ENCODE assay signal across 23 mouse cellular contexts in genomic region chr6:116637496-116637895, GRCm38 (mm10). TPM values are rescaled to one million over a fixed set of nuclear protein-coding genes. Genes with fewer than 3 reads are reported as not detected.
DNase-seq lines count a peak whose midpoint lies in the region; TF ChIP-seq lines count a peak whose summit lies in the region.
"Had no signal": no experiment of that assay in that cellular context is flagged by ENCODE, and none has a peak within 500 bp of the region (broad histone marks: within the 10 kb centered on the region; RNA-seq: fewer than 3 reads in every experiment).

No protein-coding gene starts in this region.

- peak; percentile 49 for DNase-seq in adrenal gland, postnatal 14 days
- no peak for DNase-seq in adrenal gland, adult 18-20 months (ENCODE audit: low spot score in 2 of 2)
- DNase-seq in heart, adult 2 months = peak in 1 of 2 experiments; percentile 72
- no peak for DNase-seq in heart, adult 8-10 months (ENCODE audit: low spot score)
- peak; percentile 44 to 62 for DNase-seq in lung, adult 18-20 months
- DNase-seq in lung, postnatal 4 days = no peak
- no peak for DNase-seq in layer of hippocampus, postnatal 14 days (ENCODE audit: low spot score in 2 of 2)
- DNase-seq: cerebellum, adult 18-20 months; kidney, adult 18-20 months; kidney, postnatal 25 days; retina, postnatal 1 day; right cerebral cortex, postnatal 4 days; thymus, postnatal 25 days had no signal

- intact Hi-C loops in heart, adult 2 months (cut with DNase I) = no loop called here

- peak; percentile 65; the same call in 1 of the 2 replicates for TF ChIP-seq EP300 in heart, adult 2 months (IDR thresholded peaks at IDR 0.05; ENCODE audit: insufficient read depth, low read depth, low read length)

- no peaks in the 10 kb centered on the region for H3K79me2 ChIP-seq in heart, adult 2 months (replicated peaks; ENCODE audit: control insufficient read depth, insufficient read depth, low read length)

- H3K27me3 ChIP-seq in heart, adult 2 months (ENCODE audit: control insufficient read depth, insufficient read depth, low read length) = no peaks in the 10 kb centered on the region
- H3K27me3 ChIP-seq: CH12.LX; limb, embryonic 12.5 days had no signal

- TF ChIP-seq CTCF in heart, adult 2 months (IDR thresholded peaks at IDR 0.05) = no peak

- TF ChIP-seq POLR2A in heart, adult 2 months (IDR thresholded peaks at IDR 0.05; ENCODE audit: insufficient read depth, low read depth, low read length) = no peak

- H3K27ac ChIP-seq in heart, adult 2 months = peak overlapping the region; percentile 90
- H3K27ac ChIP-seq: limb, embryonic 12.5 days had no signal

- H3K36me3 ChIP-seq in heart, adult 2 months (ENCODE audit: control insufficient read depth, insufficient read depth, low read length) = peaks cover 12% of the 10 kb centered on the region
- H3K36me3 ChIP-seq: limb, embryonic 12.5 days had no signal

- no peak overlapping the region for H3K4me3 ChIP-seq in heart, adult 2 months
- H3K4me3 ChIP-seq: embryonic facial prominence, embryonic 10.5 days; erythroblast, embryonic 14.5 days; hindbrain, embryonic 10.5 days; limb, embryonic 12.5 days; megakaryocyte, embryonic 14.5 days had no signal

- no peak overlapping the region for H3K9ac ChIP-seq in heart, adult 2 months (ENCODE audit: low read depth, low read length)
- H3K9ac ChIP-seq: limb, embryonic 12.5 days had no signal

- 33% methylated on average over 5 of the region's 5 CpGs for WGBS in heart, adult 2 months

- peaks cover 34% of the 10 kb centered on the region for H3K4me1 ChIP-seq in heart, adult 2 months (ENCODE audit: control insufficient read depth, insufficient read depth, low read length)
- H3K4me1 ChIP-seq: hindbrain, embryonic 10.5 days had no signal

RNA-seq across cellular contexts. Expression of gene Zfp422, which starts 8.7 kb away (rescaled TPM):
- 23.9 and 26.2 TPM in 2 replicates for total RNA-seq in adrenal gland, postnatal 14 days (2021)
- 10 to 100 TPM; 14.5 to 21.8 TPM for total RNA-seq in adrenal gland, adult 18-20 months (2021)
- total RNA-seq in heart, adult 2 months (2021) = 10 to 100 TPM; 14.8 to 19.2 TPM
- polyA plus RNA-seq in heart, adult 2 months (2012; rRNA removed) = 13.1 and 27.8 TPM in 2 replicates
- total RNA-seq in heart, adult 8-10 months (2022) = 10 to 100 TPM; 13.6 to 15.5 (median 14.8) TPM
- total RNA-seq in layer of hippocampus, postnatal 14 days (2021) = 10 to 100 TPM; 23.7 to 26.9 TPM

RNA-seq across cellular contexts. Expression of gene Depp1, which starts 12.9 kb away (rescaled TPM):
- 67.4 and 88.3 TPM in 2 replicates for total RNA-seq in adrenal gland, postnatal 14 days (2021)
- total RNA-seq in adrenal gland, adult 18-20 months (2021) = 10 to 100 TPM; 10.1 to 23.1 TPM
- 10 to 100 TPM; 53.5 to 86.1 TPM for total RNA-seq in heart, adult 2 months (2021)
- 32.7 and 53.0 TPM in 2 replicates for polyA plus RNA-seq in heart, adult 2 months (2012; rRNA removed)
- 10 to 100 TPM; 32.2 to 58.5 (median 41.2) TPM for total RNA-seq in heart, adult 8-10 months (2022)
- total RNA-seq in layer of hippocampus, postnatal 14 days (2021) = 1 to 10 TPM; 2.5 to 4.7 TPM

RNA-seq across cellular contexts. Expression of gene Rassf4, which starts 36.3 kb away (rescaled TPM):
- total RNA-seq in adrenal gland, postnatal 14 days (2021) = 5.7 and 11.8 TPM in 2 replicates
- 1 to 10 TPM; 3.6 to 5.4 TPM for total RNA-seq in adrenal gland, adult 18-20 months (2021)
- 1 to 10 TPM; 5.8 TPM for total RNA-seq in heart, adult 2 months (2021)
- polyA plus RNA-seq in heart, adult 2 months (2012; rRNA removed) = 6.4 and 8.9 TPM in 2 replicates
- total RNA-seq in heart, adult 8-10 months (2022) = 1 to 10 TPM; 3.7 to 7.0 (median 5.1) TPM
- 1 to 10 TPM; 3.8 to 4.6 TPM for total RNA-seq in layer of hippocampus, postnatal 14 days (2021)

RNA-seq across cellular contexts. Expression of gene Olfr215, which starts 53.5 kb away (rescaled TPM):
- not detected in 2 replicates for total RNA-seq in adrenal gland, postnatal 14 days (2021)
- not detected for total RNA-seq in adrenal gland, adult 18-20 months (2021)
- total RNA-seq in heart, adult 2 months (2021) = not detected
- polyA plus RNA-seq in heart, adult 2 months (2012; rRNA removed) = not detected in 2 replicates
- total RNA-seq in heart, adult 8-10 months (2022) = not detected
- not detected for total RNA-seq in layer of hippocampus, postnatal 14 days (2021)
- total RNA-seq: CH12.LX had no signal
- polyA plus RNA-seq: brain, embryonic 14.5 days; embryonic facial prominence, embryonic 10.5 days; erythroblast, embryonic 14.5 days; forebrain, embryonic 16.5 days; hindbrain, embryonic 10.5 days; limb, embryonic 12.5 days; liver, embryonic 16.5 days; midbrain, embryonic 16.5 days had no signal

Comparison
In these comparisons a context has a peak if more than half of its experiments do, and no peak if none do; other contexts are left out.
1. DNase-seq: peak in adrenal gland, postnatal 14 days (single experiment) and lung, adult 18-20 months (2 of 2); none in adrenal gland, adult 18-20 months (0 of 2), heart, adult 8-10 months (single experiment), lung, postnatal 4 days (0 of 2) and layer of hippocampus, postnatal 14 days (0 of 2).